Mouse (Mus musculus) adrenal gland, adult 2 months (tissue): ENCODE measurements around the gene Eif4b. TPM values are rescaled to one million over a fixed set of nuclear protein-coding genes. Genes with fewer than 3 reads are reported as not detected.

Source experiments
- polyA plus RNA-seq: library from polyadenylated mRNA; depleted of rRNA; stranded (reverse); fragments of >200 nt; gene quantifications from 2 replicates; pipeline ENCODE4 v1.2.3, GENCODE M21; 2012; rRNA removed
- total RNA-seq, 2 experiments: library from RNA; stranded (reverse); gene quantifications; 2 replicates each; pipeline ENCODE4 v1.2.3; 2021

Gene Eif4b
- total and polyA plus RNA-seq, 3 experiments: 43.7 to 238 (median 230) TPM

Other genes with a start within 250 kb of the Eif4b start
- gene Krt1, start 223.0 kb upstream of the Eif4b start, total RNA-seq: under 1 TPM; 0.10 to 0.17 TPM
- 0.68 and 1.2 TPM in 2 replicates for gene Krt1, start 223.0 kb upstream of the Eif4b start, polyA plus RNA-seq
- gene Krt77, start 204.1 kb upstream of the Eif4b start, total RNA-seq: not detected
- gene Krt77, start 204.1 kb upstream of the Eif4b start, polyA plus RNA-seq: not detected in 2 replicates
- gene Krt76, start 180.9 kb upstream of the Eif4b start, total RNA-seq: not detected
- gene Krt76, start 180.9 kb upstream of the Eif4b start, polyA plus RNA-seq: not detected in 2 replicates
- gene Krt4, start 149.0 kb upstream of the Eif4b start, total RNA-seq: not detected
- gene Krt4, start 149.0 kb upstream of the Eif4b start, polyA plus RNA-seq: 0.08 and 0.33 TPM in 2 replicates
- gene Krt79, start 133.4 kb upstream of the Eif4b start, total RNA-seq: 1 to 10 TPM; 1.1 to 2.3 TPM
- gene Krt79, start 133.4 kb upstream of the Eif4b start, polyA plus RNA-seq: 0.26 and 1.8 TPM in 2 replicates
- gene Krt78, start 119.5 kb upstream of the Eif4b start, total RNA-seq: not detected
- gene Krt78, start 119.5 kb upstream of the Eif4b start, polyA plus RNA-seq: not detected in 2 replicates
- gene Krt8, start 69.3 kb upstream of the Eif4b start, total RNA-seq: 1 to 10 TPM; 1.7 TPM
- gene Krt8, start 69.3 kb upstream of the Eif4b start, polyA plus RNA-seq: 0.62 and 1.1 TPM in 2 replicates
- 1 to 10 TPM; 1.6 to 2.5 TPM for gene Krt18, start 45.6 kb upstream of the Eif4b start, total RNA-seq
- gene Krt18, start 45.6 kb upstream of the Eif4b start, polyA plus RNA-seq: 0.61 and 1.1 TPM in 2 replicates
- gene Tns2, start 26.6 kb downstream of the Eif4b start, total RNA-seq: 10 to 100 TPM; 75.2 to 91.8 TPM
- gene Tns2, start 26.6 kb downstream of the Eif4b start, polyA plus RNA-seq: 101 and 107 TPM in 2 replicates
- 10 to 100 TPM; 27.4 to 48.9 TPM for gene Spryd3, start 62.5 kb downstream of the Eif4b start, total RNA-seq
- gene Spryd3, start 62.5 kb downstream of the Eif4b start, polyA plus RNA-seq: 38.3 and 48.4 TPM in 2 replicates
- gene Igfbp6, start 70.6 kb downstream of the Eif4b start, total RNA-seq: 10 to 100 TPM; 37.7 to 71.0 TPM
- gene Igfbp6, start 70.6 kb downstream of the Eif4b start, polyA plus RNA-seq: 65.0 and 78.9 TPM in 2 replicates
- under 1 TPM; 0.35 to 0.49 TPM for gene Soat2, start 76.8 kb downstream of the Eif4b start, total RNA-seq
- gene Soat2, start 76.8 kb downstream of the Eif4b start, polyA plus RNA-seq: 0.88 and 0.92 TPM in 2 replicates
- gene Zfp740, start 129.5 kb downstream of the Eif4b start, total RNA-seq: 10 to 100 TPM; 48.6 to 60.7 TPM
- 13.9 and 14.4 TPM in 2 replicates for gene Zfp740, start 129.5 kb downstream of the Eif4b start, polyA plus RNA-seq
- 100 to 1,000 TPM in 1 of 2 experiments, 10 to 100 TPM in 1; 71.2 to 106 TPM for gene Csad, start 131.0 kb downstream of the Eif4b start, total RNA-seq
- 128 and 216 TPM in 2 replicates for gene Csad, start 131.0 kb downstream of the Eif4b start, polyA plus RNA-seq
- 1 to 10 TPM; 2.0 to 4.7 TPM for gene Itgb7, start 158.2 kb downstream of the Eif4b start, total RNA-seq
- 2.3 and 2.4 TPM in 2 replicates for gene Itgb7, start 158.2 kb downstream of the Eif4b start, polyA plus RNA-seq
- 10 to 100 TPM; 21.0 to 35.8 TPM for gene Rarg, start 183.7 kb downstream of the Eif4b start, total RNA-seq
- gene Rarg, start 183.7 kb downstream of the Eif4b start, polyA plus RNA-seq: 29.9 and 32.4 TPM in 2 replicates
- gene Gm9918, start 196.8 kb downstream of the Eif4b start, total RNA-seq: not detected
- 0.47 and 0.87 TPM in 2 replicates for gene Gm9918, start 196.8 kb downstream of the Eif4b start, polyA plus RNA-seq
- gene Mfsd5, start 205.7 kb downstream of the Eif4b start, total RNA-seq: 10 to 100 TPM; 38.2 to 46.3 TPM
- 99.6 and 108 TPM in 2 replicates for gene Mfsd5, start 205.7 kb downstream of the Eif4b start, polyA plus RNA-seq
- gene Espl1, start 222.5 kb downstream of the Eif4b start, total RNA-seq: 1 to 10 TPM in 1 of 2 experiments, under 1 TPM in 1; 0.86 to 2.5 TPM
- gene Espl1, start 222.5 kb downstream of the Eif4b start, polyA plus RNA-seq: 1.8 and 2.2 TPM in 2 replicates